Mouse (Mus musculus) liver, adult 2 months (tissue): ENCODE measurements at regions not wholly inside any gene's neighbourhood (a gene's known extent, or its start where the extent isn't known, plus 50 kb on each side); places are given as distances from the start of the nearest gene placed in this dataset.
A peak's percentile ranks its signal among the peaks of the same experiment; 100 is the strongest.

ENCODE experiments used
- DNase-seq: peaks from one replicate; pipeline ENCODE4 v3.0.0-alpha.2; 2011; ENCODE audit warnings: low read depth, low spot score; ENCODE audit errors: extremely low read depth
- H3K27ac ChIP-seq: fragments of 200-500 bp; replicated peaks from 2 replicates; pipeline ENCODE4 v1.5.1; 2012; ENCODE audit warnings: low read depth, mild to moderate bottlenecking, control low read depth, inconsistent platforms, low read length; ENCODE audit not compliant: insufficient read depth
- H3K27me3 ChIP-seq: fragments of 200-500 bp; 2 replicates; pipeline ENCODE4 v1.6.1; 2012; ENCODE audit warnings: mild to moderate bottlenecking, moderate library complexity, low read length, inconsistent platforms; ENCODE audit not compliant: control insufficient read depth, insufficient read depth
- H3K36me3 ChIP-seq: fragments of 200-500 bp; 2 replicates; pipeline ENCODE4 v1.6.1; 2012; ENCODE audit warnings: low read length, inconsistent platforms; ENCODE audit not compliant: control insufficient read depth, insufficient read depth
- H3K4me1 ChIP-seq: fragments of 200-500 bp; 2 replicates; pipeline ENCODE4 v1.6.1; 2011; ENCODE audit warnings: low read length; ENCODE audit not compliant: control insufficient read depth, insufficient read depth
- H3K4me3 ChIP-seq: fragments of 200-500 bp; 2 replicates; pipeline ENCODE4 v1.5.1; 2011; ENCODE audit warnings: low read depth, mild to moderate bottlenecking, control low read depth, low read length, moderate library complexity; ENCODE audit not compliant: insufficient read depth
- H3K79me2 ChIP-seq: fragments of 200-500 bp; 2 replicates; pipeline ENCODE4 v1.6.1; 2012; ENCODE audit warnings: inconsistent platforms, mild to moderate bottlenecking, low read length, moderate library complexity; ENCODE audit not compliant: control insufficient read depth, insufficient read depth
- H3K9ac ChIP-seq: fragments of 200-500 bp; 2 replicates; pipeline ENCODE4 v1.6.1; 2012; ENCODE audit warnings: low read depth, mild to moderate bottlenecking, control low read depth, inconsistent platforms, low read length
- CTCF ChIP-seq: fragments of 200-500 bp; IDR thresholded peaks from 2 replicates; pipeline ENCODE4 v1.5.1; 2011; ENCODE audit warnings: low read depth, low read length, control low read depth
- POLR2A ChIP-seq: fragments of 200-500 bp; IDR thresholded peaks from 2 replicates; pipeline ENCODE4 v1.6.1; 2011; ENCODE audit warnings: low read length, control low read depth; ENCODE audit not compliant: insufficient read depth; ENCODE audit errors: extremely low read depth
- WGBS: fragments of 180-500 bp; shearing (Covaris S2); methylation state at CpG from one replicate; pipeline ENCODE4 v1.1.7; 2018; 5-methylcytosine and 5-hydroxymethylcytosine counted together

DNA sequence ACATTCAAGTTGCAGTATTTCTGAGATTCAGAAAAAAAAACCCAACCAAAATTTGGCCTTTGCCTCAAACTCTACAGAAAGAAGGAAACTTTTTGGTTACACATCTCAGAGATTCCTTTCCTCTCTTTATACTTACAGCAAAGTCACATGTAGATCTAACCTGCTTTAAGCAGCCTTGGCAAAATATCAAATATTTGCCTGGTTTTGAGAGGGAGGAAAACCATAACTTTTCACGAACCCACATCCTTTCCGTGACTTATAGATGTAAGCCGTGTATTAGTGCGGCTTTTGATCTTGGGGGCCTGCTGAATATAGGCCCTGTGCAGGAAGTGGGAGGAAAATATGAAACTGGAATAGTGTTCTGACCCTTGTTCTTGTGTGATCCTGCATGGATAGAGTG lies 95.6 kb upstream of the Nr2f2 start:
- Histone ChIP-seq H3K79me2 (no peaks in the 10 kb centered on the region), H3K4me1 (no peaks in the 10 kb centered on the region), H3K4me3 (no peak overlapping the region), H3K9ac (no peak overlapping the region), H3K36me3 (no peaks in the 10 kb centered on the region), H3K27ac (no peak overlapping the region), H3K27me3 (no peaks in the 10 kb centered on the region)
- 94% methylated on average over 4 of the region's 4 CpGs for WGBS
- TF ChIP-seq POLR2A = no peak
- TF ChIP-seq CTCF = no peak
- DNase-seq = no peak

DNA sequence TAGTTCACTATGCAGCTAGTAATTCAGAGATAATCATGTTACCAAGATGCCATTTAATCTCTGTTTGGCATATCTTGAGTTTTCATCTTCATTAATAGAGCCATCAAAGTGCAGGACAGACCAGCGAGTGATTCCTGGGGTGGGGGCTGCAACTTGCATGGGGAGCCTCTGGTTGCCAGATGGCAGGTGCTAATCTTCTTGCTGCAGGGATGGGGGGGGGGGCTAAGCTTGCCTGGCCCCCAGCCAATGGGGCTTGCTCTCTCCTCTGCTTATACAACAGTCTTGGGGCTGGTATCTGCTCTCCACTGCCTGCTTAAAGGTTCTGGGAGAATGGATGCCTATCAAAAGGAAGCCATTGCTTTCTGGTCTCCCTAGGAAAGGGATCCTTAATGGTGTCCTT lies 88.0 kb upstream of the Nr2f2 start:
- WGBS = 93% methylated on average over 1 of the region's 1 CpGs
- Histone ChIP-seq H3K4me3 (no peak overlapping the region), H3K36me3 (no peaks in the 10 kb centered on the region), H3K27me3 (no peaks in the 10 kb centered on the region), H3K27ac (no peak overlapping the region), H3K79me2 (no peaks in the 10 kb centered on the region), H3K4me1 (no peaks in the 10 kb centered on the region), H3K9ac (no peak overlapping the region)
- TF ChIP-seq CTCF (no peak), POLR2A (no peak)
- DNase-seq = no peak

DNA sequence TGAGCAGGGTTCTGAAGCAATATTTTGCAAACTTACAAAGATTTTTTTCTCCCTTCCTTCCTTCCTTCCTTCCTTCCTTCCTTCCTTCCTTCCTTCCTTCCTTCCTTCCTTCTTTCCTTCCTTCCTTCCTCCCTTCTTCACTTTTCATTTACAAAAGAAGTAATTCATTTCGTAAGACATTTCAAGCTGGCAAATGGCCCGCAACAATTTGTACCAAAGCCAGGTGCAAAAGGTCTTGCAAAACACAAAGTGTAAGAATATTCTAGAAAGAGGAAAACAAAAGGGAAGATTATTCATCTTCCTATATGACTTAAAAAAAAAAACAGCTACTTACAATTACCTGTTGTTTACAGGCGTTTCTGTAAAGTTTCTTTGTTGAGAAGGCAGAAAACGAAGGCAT lies 86.3 kb upstream of the Nr2f2 start:
- peak; percentile 40 for DNase-seq

DNA sequence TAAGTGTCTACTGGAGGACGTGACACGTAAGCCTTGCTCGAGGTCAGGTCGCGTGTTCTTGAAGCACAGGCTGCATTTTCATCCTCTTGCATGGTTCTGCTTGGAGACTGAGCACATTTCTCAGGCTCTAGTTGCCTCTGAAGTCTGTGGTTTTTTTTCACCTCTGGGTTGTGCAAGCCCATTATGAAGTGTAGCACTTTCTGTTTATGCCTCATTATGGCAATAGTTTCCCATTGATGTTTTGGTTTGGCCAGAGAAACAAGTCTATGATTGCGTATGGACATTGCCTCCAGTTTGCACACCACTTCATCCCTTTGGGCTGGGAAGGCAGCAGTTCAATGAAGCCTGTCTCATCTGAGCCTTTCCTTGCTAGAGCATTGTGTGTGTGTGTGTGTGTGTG lies 72.4 kb upstream of the Nr2f2 start:
- no peaks in the 10 kb centered on the region for H3K79me2 ChIP-seq
- H3K27me3 ChIP-seq = no peaks in the 10 kb centered on the region
- no peak overlapping the region for H3K27ac ChIP-seq
- H3K4me3 ChIP-seq = no peak overlapping the region
- 96% methylated on average over 6 of the region's 6 CpGs for WGBS
- H3K4me1 ChIP-seq = no peaks in the 10 kb centered on the region
- no peaks in the 10 kb centered on the region for H3K36me3 ChIP-seq
- H3K9ac ChIP-seq = no peak overlapping the region
- no peak for TF ChIP-seq POLR2A
- TF ChIP-seq CTCF = no peak
- DNase-seq = no peak

More for the DNA sequence above, 86.3 kb upstream of the Nr2f2 start:
- 75% methylated on average over 4 of the region's 4 CpGs for WGBS
- H3K9ac ChIP-seq = no peak overlapping the region
- H3K4me1 ChIP-seq = no peaks in the 10 kb centered on the region
- no peak for TF ChIP-seq CTCF
- no peak for TF ChIP-seq POLR2A
- no peaks in the 10 kb centered on the region for H3K36me3 ChIP-seq
- no peak overlapping the region for H3K4me3 ChIP-seq
- no peaks in the 10 kb centered on the region for H3K27me3 ChIP-seq
- H3K27ac ChIP-seq = no peak overlapping the region
- no peaks in the 10 kb centered on the region for H3K79me2 ChIP-seq

DNA sequence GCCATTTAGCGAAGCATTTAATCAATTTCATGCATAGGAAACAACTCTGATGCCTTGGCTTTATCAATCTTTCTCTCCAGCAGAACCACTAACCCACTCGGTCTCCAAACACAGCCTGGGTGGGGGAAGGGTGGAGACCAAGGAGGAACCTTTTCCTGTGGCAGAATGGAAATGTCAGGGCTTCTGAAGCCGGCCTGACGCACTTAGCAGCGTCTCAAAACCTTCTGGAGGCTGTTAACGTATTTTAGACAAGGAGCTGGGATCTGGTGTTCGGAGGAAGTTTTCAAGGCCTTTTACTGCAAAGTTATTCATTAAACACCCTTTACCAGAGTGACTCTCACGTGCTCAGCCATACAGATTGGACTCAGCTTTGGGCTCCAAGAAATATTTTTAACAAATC lies 67.3 kb upstream of the Nr2f2 start:
- WGBS = 50% methylated on average over 8 of the region's 8 CpGs

DNA sequence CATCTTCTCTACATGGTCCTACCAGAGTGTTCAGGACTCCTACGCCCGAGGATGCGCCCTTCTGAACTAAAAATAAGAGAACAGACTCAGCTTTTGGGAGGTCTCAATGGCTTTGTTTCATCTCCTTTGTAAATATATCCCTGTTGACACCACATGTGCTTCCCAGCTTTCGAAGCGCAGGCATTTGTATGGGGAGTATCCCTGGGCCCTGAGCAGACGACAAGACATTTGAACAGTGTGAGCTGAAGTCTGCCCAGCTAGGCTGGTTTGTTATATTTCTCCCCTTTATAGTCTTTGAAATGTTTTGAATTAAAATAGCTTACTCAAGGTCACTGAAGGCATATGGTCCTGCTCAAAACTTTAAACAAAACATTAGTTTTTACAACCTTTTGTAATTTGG lies 66.8 kb upstream of the Nr2f2 start:
- H3K27ac ChIP-seq = no peak overlapping the region
- no peak overlapping the region for H3K9ac ChIP-seq
- DNase-seq = no peak
- H3K79me2 ChIP-seq = no peaks in the 10 kb centered on the region
- no peaks in the 10 kb centered on the region for H3K4me1 ChIP-seq
- WGBS = 97% methylated on average over 6 of the region's 6 CpGs
- no peak for TF ChIP-seq CTCF
- no peak for TF ChIP-seq POLR2A
- H3K36me3 ChIP-seq = no peaks in the 10 kb centered on the region
- no peak overlapping the region for H3K4me3 ChIP-seq
- H3K27me3 ChIP-seq = no peaks in the 10 kb centered on the region

More for the DNA sequence above, 67.3 kb upstream of the Nr2f2 start:
- Histone ChIP-seq H3K36me3 (no peaks in the 10 kb centered on the region), H3K27ac (no peak overlapping the region), H3K4me3 (no peak overlapping the region), H3K9ac (no peak overlapping the region), H3K79me2 (no peaks in the 10 kb centered on the region), H3K27me3 (no peaks in the 10 kb centered on the region), H3K4me1 (no peaks in the 10 kb centered on the region)
- DNase-seq = no peak
- TF ChIP-seq CTCF = no peak
- no peak for TF ChIP-seq POLR2A
